Mouse (Mus musculus): ENCODE data around the gene Gm10912.
"Not testable (repeated sequence)": the region's sequence is repeated elsewhere in the genome, so short reads cannot be mapped to it uniquely, and the experiment has no call there.

Gene Gm10912

DNA sequence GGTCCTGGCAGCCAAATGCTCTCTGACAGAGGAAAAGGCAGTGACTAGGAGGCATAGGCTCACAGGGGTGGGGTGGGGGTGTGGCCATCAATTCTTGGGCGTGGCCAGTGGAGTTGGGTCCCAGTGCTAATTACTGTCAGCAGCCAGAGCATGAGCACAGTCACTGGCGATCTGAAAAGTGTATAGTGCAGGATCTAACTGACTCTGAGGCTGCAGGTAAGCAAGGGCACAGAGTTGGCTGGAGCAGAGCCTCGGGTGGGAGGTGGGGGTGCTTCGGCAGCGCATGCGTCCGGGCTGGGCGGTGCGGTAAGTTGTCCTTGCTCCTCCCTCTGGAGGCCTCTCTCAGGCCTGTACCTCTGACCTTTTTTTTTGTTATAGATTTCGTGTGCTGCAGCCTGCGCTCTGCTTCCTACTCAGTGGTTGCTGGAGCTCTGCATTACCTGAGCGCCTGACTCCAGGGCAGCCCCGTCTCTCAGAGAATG is 4.1 kb downstream of the Gm10912 start, which contains the start of gene Cd59b:
TSS of gene Cd59b (plus strand) at position 146 of the 482 bp plus-strand sequence.
- peak; percentile 67 to 72 for DNase-seq

DNA sequence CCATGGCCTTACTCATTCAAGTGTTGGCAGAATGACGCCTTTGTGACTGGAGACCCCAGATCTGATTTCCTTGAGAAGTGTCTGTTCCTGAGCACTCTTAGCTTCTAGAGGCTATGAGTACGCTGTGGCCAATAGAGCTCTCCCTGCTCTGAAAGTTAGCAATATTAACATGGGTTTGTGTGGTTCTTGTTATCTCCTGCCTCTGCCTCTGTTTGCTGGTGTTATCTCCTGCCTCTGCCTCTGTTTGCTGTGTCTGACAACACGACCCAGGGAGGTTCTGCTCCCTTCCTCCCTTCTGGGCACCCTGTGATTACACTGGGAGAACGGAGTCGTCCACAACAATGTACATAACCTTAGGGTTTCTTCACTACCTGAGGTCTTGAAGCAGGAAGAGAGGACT is 12.7 kb downstream of the Gm10912 start:
- not testable (repeated sequence) for DNase-seq

DNA sequence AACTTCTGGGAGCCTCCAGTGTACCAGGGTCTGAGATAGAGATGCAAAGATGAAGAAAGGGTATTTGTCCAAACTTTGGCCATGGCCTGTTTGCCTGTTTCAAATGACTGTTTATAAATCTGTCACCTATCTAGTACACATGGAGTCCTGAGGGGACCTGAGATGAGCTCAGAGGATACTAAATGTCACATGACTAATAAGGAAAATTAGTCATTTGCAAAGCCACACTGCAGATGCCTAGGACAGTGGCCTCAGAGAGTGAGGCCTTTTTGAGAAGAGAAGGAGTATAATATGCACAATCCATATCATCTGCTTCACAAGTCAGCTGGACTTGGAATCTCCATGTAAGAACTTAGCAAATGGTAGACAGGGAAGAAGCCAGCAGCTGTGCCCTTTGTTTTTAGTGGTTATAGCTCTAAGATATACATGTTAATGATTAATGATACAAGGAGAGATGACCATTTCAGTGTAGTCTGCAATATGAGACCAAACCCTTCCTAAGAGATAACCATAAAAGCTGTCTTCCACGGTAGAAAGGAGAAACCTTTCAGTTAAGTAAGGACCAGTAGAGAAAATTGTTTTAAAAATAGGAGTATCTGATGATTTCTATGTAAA is 15.9 kb downstream of the Gm10912 start:
- not testable (repeated sequence) for DNase-seq

DNA sequence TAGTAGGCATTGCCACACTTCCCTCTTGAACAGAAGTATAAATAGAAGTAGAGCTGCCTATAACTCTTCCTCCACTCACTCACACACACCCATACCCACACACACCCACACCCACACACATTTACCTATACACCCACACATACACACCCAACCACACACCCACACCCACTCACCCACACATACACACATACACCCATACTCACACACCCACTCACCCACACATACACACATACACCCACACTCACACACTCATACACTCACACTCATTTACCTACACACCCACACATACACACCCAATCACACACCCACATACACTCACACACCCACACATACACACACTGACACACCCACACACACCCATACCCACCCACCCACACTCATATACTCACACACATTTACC is 16.8 kb downstream of the Gm10912 start:
- DNase-seq: no peak

DNA sequence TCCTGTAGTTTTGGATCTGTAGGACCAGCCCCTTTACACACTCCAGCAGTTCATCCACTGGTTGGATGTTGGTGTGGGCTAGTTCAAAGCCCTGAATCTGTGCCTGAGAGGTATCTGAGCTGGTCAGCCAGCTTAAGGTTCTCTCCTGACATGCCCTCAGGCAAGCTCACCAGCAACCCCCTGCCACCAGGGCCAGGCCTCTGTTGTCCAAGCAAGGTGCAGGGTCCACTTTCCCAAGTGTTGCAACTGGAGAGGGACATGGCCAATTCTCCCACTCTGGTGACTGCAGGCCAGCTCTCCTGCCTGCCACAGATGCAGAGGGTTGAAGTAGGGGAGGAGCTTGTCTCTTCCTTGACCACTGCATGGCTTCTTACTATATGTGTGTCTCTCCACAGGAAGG is 18.4 kb downstream of the Gm10912 start:
- not testable (repeated sequence) for DNase-seq

DNA sequence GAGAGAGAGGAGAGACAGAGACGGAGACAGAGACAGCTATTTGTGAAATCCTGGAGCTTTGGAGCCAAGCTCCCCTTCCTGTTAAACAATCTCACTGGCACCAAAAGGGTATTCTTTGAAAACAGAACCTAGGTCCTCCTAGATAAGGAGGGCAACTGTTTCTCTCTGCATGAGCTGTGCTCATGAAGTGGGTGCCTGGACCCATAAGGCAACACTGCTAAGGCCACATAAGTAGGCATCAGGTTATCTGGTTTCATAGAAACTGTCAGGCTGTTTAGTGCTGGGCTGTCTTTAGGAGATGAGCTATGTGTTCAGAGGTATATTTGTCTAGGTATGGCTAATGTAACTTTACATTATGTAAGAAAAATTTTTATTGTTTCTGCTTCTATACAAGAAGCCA is 21.9 kb downstream of the Gm10912 start:
- DNase-seq: not testable (repeated sequence)

DNA sequence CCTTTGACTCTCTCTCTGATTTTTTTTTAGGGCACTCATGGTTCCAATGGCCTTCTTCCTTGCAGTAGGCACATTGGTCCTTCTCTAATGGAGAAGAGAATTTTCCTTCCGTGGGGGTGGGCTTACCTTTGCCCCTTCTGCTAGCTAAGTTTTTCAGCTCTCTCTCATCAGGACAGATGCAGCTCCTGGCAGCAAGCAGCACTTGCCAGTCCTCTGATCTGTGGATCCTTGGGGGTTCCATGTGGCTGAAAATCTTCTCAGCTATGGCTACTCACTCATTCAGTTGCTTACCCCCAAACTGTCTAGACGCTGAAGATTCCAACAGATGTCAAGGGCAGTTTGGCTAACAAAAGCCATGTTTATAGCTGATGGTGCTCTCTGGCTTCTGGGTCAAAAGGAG is 27.7 kb downstream of the Gm10912 start:
- no peak for DNase-seq

DNA sequence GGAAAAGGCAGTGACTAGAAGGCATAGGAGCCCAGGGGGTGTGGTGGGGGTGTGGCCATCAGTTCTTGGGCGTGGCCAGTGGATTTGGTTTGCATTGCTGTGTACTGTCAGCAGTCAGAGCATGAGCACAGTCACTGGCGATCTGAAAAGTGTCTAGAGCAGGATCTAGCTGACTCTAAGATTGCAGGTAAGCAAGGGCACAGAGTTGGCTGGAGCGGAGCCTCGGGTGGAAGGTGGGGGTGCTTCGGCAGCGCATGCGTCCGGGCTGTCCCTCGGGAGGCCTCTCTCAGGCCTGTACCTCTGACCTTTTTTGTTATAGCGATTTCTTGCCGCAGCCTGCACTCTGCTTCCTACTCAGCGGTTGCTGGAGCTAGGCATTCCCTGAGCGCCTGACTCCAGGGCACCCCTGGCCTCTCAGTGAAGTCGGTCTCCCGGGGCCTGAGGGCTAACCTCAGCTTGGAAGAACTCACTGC is 30.2 kb downstream of the Gm10912 start, which contains the start of gene Cd59a:
TSS of gene Cd59a (plus strand) at position 61 of the 473 bp plus-strand sequence.
- DNase-seq: peak; percentile 62 to 70

DNA sequence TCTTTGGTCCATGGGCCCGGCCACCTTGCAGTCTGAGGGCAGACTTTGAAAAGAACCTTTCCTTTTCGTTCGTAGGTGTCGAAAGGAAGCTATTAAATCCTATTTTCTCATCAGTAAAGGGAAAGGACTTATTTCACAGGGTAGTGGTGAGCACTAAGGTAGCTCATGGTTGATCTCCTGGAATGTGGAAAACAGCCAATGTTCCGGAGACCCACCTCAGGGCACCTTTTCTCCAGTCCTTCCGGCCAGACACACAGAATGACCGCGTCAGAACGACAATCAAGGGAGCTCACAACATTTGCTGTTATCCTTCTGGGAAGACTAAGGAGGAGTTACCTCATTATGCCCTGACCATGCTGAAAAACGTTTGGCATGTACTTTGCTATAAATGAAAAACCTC is 30.6 kb downstream of the Gm10912 start:
- no peak for DNase-seq

DNA sequence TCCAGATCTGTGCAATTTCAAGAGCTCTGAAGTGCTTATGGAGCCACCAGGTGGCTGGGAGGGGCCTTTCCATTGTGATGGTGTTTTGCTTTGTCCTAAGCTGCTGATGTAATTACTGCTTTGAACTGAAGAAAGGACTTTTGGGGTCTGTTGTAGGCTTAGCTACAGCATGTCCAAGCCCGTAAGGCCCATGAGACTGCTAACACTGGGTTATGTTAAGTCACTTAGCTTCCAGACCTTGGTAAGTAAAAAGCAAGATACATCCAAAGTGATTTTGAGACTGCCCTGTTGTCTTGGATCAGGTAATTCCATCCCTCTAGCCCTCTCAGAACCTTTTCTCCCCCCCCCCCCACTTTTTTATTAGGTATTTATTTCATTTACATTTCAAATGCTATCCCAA is 31.2 kb downstream of the Gm10912 start:
- not testable (repeated sequence) for DNase-seq

DNA sequence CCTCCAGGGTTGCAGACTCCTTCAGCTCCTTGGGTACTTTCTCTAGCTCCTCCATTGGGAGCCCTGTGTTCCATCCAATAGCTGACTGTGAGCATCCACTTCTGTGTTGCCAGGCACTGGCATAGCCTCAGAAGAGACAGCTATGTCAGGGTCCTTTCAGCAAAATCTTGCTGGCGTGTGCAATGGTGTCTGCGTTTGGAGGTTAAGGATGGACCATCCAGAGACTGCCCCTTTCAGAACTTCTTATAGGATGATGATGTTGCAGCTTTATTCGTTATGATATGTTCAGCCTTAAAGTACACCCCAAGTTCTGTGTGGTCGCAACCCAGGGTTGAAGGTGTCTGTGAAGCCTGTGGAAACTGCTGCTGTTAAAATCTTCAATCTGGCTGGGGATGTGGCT is 31.8 kb downstream of the Gm10912 start:
- not testable (repeated sequence) for DNase-seq

DNA sequence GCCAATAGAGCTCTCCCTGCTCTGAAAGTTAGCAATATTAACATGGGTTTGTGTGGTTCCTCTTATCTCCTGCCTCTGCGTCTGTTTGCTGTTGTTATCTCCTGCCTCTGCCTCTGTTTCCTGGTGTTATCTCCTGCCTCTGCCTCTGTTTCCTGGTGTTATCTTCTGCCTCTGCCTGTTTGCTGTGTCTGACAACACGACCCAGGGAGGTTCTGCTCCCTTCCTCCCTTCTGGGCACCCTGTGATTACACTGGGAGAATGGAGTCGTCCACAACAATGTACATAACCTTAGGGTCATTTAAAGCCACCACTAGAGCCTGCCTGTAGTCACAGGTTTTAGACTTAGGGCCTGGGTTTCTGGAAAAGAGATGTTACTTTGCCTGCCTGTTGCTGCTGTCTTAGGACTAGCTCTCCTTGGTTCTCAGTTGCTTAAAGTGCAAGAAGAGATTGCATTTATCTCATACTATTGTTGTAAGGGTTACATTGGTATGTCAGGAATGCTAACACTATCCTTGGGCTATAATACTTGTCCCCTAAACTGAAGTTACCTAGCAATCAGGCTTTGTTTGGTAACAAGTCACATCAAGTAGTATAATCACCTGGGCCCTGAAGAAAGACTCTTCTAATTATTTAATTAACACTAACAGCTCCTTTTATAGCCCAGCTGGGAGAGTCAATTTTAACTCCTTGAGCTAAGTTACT is 33.1 kb downstream of the Gm10912 start:
- no peak for DNase-seq

DNA sequence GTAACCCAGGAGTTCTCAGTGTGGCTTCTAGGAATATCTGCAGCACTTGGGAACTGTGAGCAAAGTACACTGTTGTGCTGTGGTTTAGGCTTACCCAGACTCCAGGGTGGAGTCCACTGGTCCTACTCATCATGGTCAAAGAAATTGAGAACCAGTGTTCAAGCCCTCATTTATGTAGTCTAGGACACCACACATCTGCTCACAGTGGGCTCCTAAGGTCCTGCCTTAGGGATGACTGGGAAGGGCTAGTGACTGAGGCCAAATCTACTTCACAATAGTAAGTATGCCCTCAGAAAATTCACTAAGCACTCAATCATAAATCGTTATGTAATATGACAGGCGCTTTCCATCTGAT is 33.6 kb downstream of the Gm10912 start:
- no peak for DNase-seq

DNA sequence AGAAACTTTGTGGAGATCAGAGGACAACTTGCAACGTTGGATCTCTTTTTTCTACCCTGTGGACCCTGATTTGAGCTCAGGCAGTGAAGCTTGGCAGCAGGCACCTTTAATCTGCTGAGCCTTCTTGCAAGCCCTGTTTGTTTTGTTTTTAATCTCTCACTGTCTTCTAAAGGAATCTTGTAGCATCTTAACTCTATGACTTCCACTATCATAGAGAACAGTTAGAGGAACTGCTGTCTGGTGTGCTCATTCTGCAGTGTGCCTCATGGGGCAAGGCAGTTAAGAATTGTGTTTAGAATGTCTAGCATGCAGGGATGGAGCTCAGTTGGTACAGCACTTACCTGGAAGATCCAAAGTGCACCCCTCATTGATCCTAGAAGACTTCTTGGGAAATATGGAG is 34.3 kb downstream of the Gm10912 start:
- DNase-seq: no peak

DNA sequence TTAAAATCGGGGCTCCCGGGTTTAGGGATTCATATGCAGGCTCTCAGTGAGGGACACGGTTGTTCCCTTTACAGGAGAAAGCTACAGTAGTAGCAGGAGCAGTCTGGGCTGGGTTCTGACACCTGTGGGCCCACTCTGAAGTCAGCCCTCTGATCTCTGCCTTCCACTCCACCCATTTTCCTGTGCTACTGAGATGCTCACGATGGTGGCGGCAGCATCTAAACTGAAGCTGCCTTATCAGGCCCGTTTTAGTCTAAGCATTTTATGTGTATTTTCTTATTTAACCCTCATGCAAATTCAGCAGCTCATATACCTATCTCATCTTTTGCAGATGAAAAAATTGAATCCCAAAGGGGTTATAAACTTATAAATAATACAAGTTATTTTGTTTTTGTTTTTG is 39.2 kb downstream of the Gm10912 start:
- DNase-seq: no peak

DNA sequence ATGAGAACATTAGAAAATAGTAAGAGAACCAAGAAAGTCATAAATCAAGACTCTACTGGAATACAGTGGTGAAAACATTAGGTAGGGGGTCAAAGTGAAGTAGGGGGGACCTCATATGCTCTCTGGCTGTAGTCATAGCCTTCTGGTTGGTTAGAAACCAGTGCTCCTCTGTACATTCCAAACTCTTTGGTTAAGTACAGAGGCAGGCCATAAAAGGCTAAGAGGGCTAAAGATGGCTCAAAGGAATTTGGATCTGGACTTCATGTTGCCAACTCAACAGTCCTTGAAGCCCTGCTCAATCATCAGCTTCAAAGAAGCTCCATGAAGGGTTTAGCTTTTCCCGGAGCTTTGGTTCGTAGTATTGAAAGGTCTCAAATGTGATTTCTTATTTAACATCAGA is 43.4 kb downstream of the Gm10912 start:
- not testable (repeated sequence) for DNase-seq

DNA sequence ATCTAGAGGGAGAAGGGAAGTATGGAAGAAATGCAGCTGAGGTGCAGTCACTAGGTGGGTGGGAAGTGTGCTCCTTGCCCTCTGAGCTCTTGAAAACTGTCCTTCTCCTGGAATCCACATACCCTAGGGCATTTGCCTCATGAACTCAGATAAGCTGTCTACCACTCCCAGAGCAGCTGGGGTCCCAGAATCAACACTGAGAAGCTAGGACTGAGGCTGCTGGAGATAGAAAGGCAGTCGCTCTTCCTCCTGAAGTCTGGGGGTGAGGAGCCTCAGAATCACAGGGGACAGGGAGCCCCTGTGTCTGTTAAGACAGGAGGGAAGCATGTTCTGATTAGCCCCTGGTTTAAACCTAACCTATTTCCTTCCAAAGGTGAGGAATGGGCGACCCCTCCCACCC is 43.9 kb downstream of the Gm10912 start:
- no peak for DNase-seq

DNA sequence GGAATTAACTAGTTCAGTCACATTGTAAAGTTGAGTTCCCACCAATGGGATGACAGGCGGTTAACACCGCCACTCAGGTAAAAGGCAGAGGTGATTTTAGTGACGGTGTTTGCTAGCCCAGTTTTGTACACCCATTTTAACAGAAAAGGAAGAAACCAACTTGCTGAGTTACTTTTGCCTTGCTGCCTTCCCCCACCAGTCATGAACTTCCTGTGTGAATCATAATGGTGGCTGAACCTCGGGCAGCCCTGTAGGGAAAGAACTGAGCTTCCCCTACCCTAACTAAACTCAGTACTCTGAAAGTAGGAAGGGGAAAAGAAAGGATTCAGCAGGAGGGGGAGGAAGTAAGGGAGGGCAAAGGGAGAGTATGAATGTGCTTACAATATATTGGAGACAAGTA is 44.4 kb downstream of the Gm10912 start:
- no peak for DNase-seq

DNA sequence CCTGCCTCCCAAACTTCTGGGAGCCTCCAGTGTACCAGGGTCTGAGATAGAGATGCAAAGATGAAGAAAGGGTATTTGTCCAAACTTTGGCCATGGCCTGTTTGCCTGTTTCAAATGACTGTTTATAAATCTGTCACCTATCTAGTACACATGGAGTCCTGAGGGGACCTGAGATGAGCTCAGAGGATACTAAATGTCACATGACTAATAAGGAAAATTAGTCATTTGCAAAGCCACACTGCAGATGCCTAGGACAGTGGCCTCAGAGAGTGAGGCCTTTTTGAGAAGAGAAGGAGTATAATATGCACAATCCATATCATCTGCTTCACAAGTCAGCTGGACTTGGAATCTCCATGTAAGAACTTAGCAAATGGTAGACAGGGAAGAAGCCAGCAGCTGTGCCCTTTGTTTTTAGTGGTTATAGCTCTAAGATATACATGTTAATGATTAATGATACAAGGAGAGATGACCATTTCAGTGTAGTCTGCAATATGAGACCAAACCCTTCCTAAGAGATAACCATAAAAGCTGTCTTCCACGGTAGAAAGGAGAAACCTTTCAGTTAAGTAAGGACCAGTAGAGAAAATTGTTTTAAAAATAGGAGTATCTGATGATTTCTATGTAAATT is 45.7 kb downstream of the Gm10912 start:
- DNase-seq: not testable (repeated sequence)

DNA sequence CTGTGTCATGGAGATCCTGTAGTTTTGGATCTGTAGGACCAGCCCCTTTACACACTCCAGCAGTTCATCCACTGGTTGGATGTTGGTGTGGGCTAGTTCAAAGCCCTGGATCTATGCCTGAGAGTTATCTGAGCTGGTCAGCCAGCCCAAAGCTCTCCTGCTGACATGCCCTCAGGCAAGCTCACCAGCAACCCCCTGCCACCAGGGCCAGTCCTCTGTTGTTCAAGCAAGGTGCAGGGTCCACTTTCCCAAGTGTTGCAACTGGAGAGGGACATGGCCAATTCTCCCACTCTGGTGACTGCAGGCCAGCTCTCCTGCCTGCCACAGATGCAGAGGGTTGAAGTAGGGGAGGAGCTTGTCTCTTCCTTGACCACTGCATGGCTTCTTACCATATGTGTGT is 47.9 kb downstream of the Gm10912 start:
- not testable (repeated sequence) for DNase-seq

DNA sequence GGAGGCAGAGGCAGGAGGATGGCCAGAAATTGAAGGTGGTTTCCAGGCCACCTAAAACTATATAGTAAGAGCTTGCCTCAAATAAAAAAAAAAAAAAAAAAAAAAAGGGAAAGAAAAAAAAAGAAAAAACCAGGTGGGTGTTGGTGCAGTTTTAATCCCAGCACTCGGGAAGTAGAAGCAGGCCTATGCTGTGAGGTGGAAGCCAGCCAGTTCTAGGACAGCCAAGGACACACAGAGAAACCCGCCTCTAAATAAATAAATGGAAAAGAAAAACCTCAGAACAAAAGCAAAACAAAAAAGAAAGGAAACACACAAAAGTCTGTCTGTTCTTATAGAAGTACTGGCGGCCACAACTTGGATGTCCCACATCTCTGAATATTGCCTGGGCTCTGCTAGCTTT is 49.3 kb downstream of the Gm10912 start:
- no peak for DNase-seq
